Mouse (Mus musculus) forebrain, postnatal 0 days (tissue): Measurements from ENCODE around the gene Akt1. TPM values are rescaled to one million over a fixed set of nuclear protein-coding genes. Genes with fewer than 3 reads are reported as not detected.
A peak's percentile ranks its signal among the peaks of the same experiment; 100 is the strongest.

Source experiments
- ATAC-seq: fragments of 200-750 bp; cut with Nextera tagmentation; 2 replicates; pipeline ENCODE4 v1.8.0; 2017; ENCODE audit warnings: mild to moderate bottlenecking, moderate library complexity
- DNase-seq: peaks from one replicate; pipeline ENCODE4 v3.0.0-alpha.2; 2015
- H3K27ac ChIP-seq: fragments of 300-500 bp; sonication (generic); 2 replicates; pipeline ENCODE4 v1.5.1; 2014; ENCODE audit warnings: low read depth, mild to moderate bottlenecking, antibody characterized with exemption, low read length, moderate library complexity, mixed read lengths
- H3K27me3 ChIP-seq: fragments of 300-500 bp; sonication (generic); 2 replicates; pipeline ENCODE4 v1.6.1; 2014; ENCODE audit warnings: mild to moderate bottlenecking, low read length, mixed read lengths; ENCODE audit not compliant: insufficient read depth
- H3K36me3 ChIP-seq: fragments of 300-500 bp; sonication (generic); 2 replicates; pipeline ENCODE4 v1.6.1; 2014; ENCODE audit warnings: mild to moderate bottlenecking, moderate library complexity; ENCODE audit not compliant: insufficient read depth
- H3K4me1 ChIP-seq: fragments of 300-500 bp; sonication (generic); 2 replicates; pipeline ENCODE4 v1.6.1; 2014; ENCODE audit warnings: antibody characterized with exemption; ENCODE audit not compliant: insufficient read depth
- H3K4me2 ChIP-seq: fragments of 300-500 bp; sonication (generic); 2 replicates; pipeline ENCODE4 v1.6.1; 2014; ENCODE audit warnings: low read depth, mild to moderate bottlenecking, moderate library complexity
- H3K4me3 ChIP-seq: fragments of 300-500 bp; sonication (generic); 2 replicates; pipeline ENCODE4 v1.5.1; 2014; ENCODE audit warnings: low read depth, low read length, mixed read lengths
- H3K9ac ChIP-seq: fragments of 300-500 bp; sonication (generic); 2 replicates; pipeline ENCODE4 v1.6.1; 2014; ENCODE audit warnings: mild to moderate bottlenecking
- H3K9me3 ChIP-seq: fragments of 300-500 bp; sonication (generic); 2 replicates; pipeline ENCODE4 v1.6.1; 2016; ENCODE audit warnings: low read length
- CTCF ChIP-seq: sonication (generic); IDR thresholded peaks from 2 replicates; pipeline ENCODE4 v1.5.1; 2016; ENCODE audit warnings: antibody characterized with exemption, control low read depth, low read depth
- WGBS: fragments of 180-500 bp; shearing (Covaris S2); extraction: QIAGEN DNeasy Blood & Tissue Kit; methylation state at CpG from one replicate; pipeline ENCODE4 v1.1.7; 2014; 5-methylcytosine and 5-hydroxymethylcytosine counted together
- polyA plus RNA-seq: library from polyadenylated mRNA; unstranded; fragments of >200 nt; fragmentation: Nextera tagmentation; extraction: Ambion mirVana; gene quantifications from 2 replicates; pipeline ENCODE4 v1.2.1, GENCODE M21; 2015
- total RNA-seq: library from RNA; depleted of rRNA; stranded (reverse); fragments of >200 nt; gene quantifications from 2 replicates; pipeline ENCODE4 v1.2.3, GENCODE M21; 2014

Akt1 gene
- total and polyA plus RNA-seq, 2 experiments from 2014 or later = 117 to 213 TPM

DNA sequence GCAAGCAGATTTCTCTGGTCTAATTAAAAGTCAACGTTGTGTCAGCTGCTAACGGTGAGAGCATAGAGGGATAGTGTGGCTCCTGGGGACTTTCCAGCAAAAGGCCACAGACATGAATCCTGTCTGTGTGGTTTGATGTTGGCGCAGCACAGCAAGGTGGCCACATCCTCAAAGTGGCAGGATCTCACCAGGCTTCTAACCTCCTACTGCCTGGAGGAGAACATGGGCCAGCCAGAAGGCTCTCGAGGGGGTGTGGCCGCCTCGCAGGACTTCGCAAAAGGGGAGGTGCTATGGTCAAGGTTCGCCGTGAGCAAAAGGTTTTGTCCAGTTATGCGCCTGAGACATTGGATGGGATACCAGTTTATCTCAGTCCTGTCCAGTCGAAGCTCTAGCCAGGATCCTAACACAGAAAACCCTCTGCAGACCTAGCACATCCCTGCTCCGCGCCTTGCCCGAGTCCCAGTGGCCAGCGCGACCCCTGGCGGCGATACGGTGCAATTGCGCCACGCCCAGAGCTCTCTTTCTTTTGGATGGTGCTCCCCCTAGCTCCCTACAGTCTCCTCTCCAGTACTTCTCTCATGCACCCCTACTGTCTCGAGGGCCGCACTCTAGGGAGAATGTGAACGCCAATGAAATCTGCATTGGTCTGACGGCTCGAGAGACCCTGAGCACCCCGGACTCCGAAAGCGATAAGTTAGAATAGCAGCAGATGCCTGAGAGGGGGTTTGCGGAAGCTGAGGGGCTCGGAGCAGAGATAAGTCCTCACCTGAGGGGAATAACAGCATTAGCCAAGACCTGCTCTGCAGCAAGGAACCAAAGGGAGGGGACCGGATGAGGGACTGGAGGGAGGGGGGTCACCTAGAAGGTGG, 32.3 kb upstream of the Akt1 start:
- H3K9me3 ChIP-seq = no peaks in the 10 kb centered on the region
- no peak overlapping the region for H3K27ac ChIP-seq
- peak; percentile 99 for TF ChIP-seq CTCF
- 0 out of 2 replicates have a peak overlapping the region, but pooled peaks have one; percentile 9 for H3K4me3 ChIP-seq
- WGBS = 13% methylated on average over 32 of the region's 32 CpGs
- H3K36me3 ChIP-seq = no peaks in the 10 kb centered on the region
- H3K4me1 ChIP-seq = peaks cover 3% of the 10 kb centered on the region; the same call in 1 of the 2 replicates
- H3K4me2 ChIP-seq = peak overlapping the region; percentile 38
- peak; percentile 94 for ATAC-seq
- peak overlapping the region; percentile 35; the same call in 1 of the 2 replicates for H3K9ac ChIP-seq
- H3K27me3 ChIP-seq = no peaks in the 10 kb centered on the region
- peak; percentile 90 for DNase-seq

GRCm38 (mm10) chr12:112702374-112703320, 28.0 kb upstream of the Akt1 start:
- no peaks in the 10 kb centered on the region for H3K36me3 ChIP-seq
- no peaks in the 10 kb centered on the region for H3K27me3 ChIP-seq
- no peak overlapping the region for H3K9ac ChIP-seq
- H3K4me3 ChIP-seq = no peak overlapping the region
- 81% methylated on average over 6 of the region's 6 CpGs for WGBS
- H3K4me1 ChIP-seq = peaks cover 3% of the 10 kb centered on the region; the same call in 1 of the 2 replicates
- ATAC-seq (no peak), DNase-seq (no peak)
- no peak overlapping the region for H3K27ac ChIP-seq
- H3K9me3 ChIP-seq = no peaks in the 10 kb centered on the region
- no peak overlapping the region for H3K4me2 ChIP-seq
- no peak for TF ChIP-seq CTCF

DNA sequence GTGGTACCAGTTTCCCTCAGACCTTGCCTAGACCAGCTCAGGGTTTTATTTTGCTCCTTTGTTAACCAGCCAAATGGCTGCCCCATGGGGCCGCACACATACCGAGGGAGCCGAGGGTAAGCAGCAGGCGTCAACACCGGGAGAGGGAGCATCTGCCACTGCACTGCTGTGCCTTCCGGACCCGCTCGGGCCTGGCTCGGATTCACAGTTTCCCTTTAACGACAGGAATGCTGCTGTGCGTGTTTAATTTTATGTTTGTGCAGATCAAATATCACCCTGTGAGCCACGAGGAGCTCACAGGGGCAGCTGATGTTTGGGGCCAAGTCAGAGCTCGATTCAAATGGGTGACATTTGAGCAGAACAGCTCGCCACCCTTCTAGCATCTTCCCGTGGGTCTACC, 25.8 kb upstream of the Akt1 start:
- peak; percentile 58 for ATAC-seq
- no peaks in the 10 kb centered on the region for H3K27me3 ChIP-seq
- peak overlapping the region; percentile 3; the same call in 1 of the 2 replicates for H3K4me2 ChIP-seq
- no peak overlapping the region for H3K27ac ChIP-seq
- H3K4me3 ChIP-seq = no peak overlapping the region
- H3K9ac ChIP-seq = no peak overlapping the region
- H3K36me3 ChIP-seq = no peaks in the 10 kb centered on the region
- no peak for DNase-seq
- no peak for TF ChIP-seq CTCF
- H3K9me3 ChIP-seq = no peaks in the 10 kb centered on the region
- WGBS = 15% methylated on average over 15 of the region's 15 CpGs
- H3K4me1 ChIP-seq = no peaks in the 10 kb centered on the region

DNA sequence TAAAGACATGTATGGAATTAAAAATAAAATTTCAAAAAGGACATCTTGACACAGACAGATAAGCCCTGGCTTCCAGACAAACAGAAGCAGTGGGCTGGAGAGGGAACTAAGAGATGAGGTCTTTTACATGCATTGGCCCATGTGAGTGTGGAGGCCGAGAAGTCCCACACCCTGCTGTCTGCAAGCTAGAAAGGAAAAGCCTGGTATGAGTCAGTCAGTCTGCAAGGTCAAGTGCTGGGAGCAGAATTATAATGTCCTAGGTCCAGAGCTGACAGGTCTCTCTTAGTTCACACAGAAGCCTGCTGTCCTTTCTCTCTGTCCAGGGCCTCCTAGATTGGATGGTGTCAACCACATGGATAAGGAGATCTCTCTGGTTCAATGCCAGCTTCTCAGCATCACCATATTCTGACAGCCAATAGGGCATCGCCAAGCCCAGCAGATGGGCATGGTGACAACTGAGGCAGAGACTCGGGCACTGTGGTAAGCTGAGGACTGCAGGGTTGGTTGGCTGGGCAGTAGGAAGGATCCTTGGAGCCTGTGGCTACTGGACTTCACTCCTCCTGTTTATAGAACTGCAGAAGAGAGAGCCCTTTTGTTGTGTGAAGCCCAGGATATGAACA, 22.2 kb upstream of the Akt1 start:
- Histone ChIP-seq H3K27ac (no peak overlapping the region), H3K4me2 (no peak overlapping the region), H3K9me3 (no peaks in the 10 kb centered on the region), H3K9ac (no peak overlapping the region), H3K4me1 (peaks cover 10% of the 10 kb centered on the region), H3K36me3 (no peaks in the 10 kb centered on the region), H3K27me3 (no peaks in the 10 kb centered on the region), H3K4me3 (no peak overlapping the region)
- no peak for ATAC-seq
- DNase-seq = no peak
- no peak for TF ChIP-seq CTCF
- WGBS = 82% methylated on average over 3 of the region's 3 CpGs

GRCm38 (mm10) chr12:112694127-112694475, 19.4 kb upstream of the Akt1 start:
- 78% methylated on average over 10 of the region's 10 CpGs for WGBS
- no peak for ATAC-seq

DNA sequence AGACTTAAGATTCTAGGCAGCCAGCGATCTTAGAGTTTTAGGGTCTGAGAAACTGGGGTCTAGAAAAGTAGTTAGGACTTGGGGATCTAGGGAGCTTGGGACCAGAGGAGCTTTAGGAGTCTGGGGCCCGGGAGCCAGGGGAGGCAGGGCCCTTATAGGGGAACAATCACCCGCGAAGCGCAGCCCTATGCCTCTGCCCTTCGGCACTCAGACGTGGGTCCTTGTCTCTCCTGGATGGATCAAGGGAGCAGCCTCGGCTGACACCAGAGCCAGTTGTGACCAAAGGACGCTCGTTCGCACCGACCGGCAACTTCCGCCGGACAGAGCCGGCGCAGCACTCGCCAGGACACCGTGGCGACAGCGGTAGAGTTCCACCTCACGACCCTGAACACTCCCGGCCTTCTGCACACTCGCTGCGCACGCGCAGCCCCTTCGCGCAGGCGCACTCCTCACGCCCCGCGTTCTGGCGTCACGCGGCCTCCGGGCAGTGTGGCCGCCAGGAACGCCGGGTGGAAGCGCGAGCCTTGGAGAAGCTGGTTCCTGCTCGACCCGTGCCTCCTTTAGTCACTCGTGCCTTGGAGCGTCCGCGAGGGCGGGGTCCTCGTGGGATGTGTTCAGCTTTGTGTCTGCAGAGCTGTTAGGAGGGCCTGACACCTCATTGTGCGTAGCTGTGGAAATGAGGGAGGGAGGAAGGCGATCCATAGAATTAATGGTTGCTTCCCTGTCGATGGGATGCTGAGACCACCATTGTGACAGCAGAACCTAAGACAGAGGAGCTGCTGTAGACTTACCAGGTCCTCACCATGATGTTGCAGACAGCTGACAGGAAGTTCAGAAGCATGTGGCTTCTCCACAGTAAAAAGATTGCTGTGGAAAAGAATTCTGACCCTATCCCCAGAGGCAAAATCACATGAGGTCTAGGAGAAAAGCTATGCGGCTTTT, 18.8 kb upstream of the Akt1 start:
- Histone ChIP-seq H3K27ac (peak overlapping the region; percentile 89), H3K4me1 (peaks cover 10% of the 10 kb centered on the region), H3K4me2 (peak overlapping the region; percentile 65), H3K9me3 (no peaks in the 10 kb centered on the region), H3K9ac (peak overlapping the region; percentile 72), H3K36me3 (no peaks in the 10 kb centered on the region), H3K4me3 (peak overlapping the region; percentile 53), H3K27me3 (no peaks in the 10 kb centered on the region)
- DNase-seq (peak; percentile 98), ATAC-seq (peak; percentile 96)
- TF ChIP-seq CTCF = no peak
- 3% methylated on average over 54 of the region's 54 CpGs for WGBS

More at GRCm38 (mm10) chr12:112694127-112694475, 19.4 kb upstream of the Akt1 start:
- peak overlapping the region; percentile 89 for H3K27ac ChIP-seq
- no peaks in the 10 kb centered on the region for H3K36me3 ChIP-seq
- peak overlapping the region; percentile 72 for H3K9ac ChIP-seq
- H3K4me1 ChIP-seq = peaks cover 10% of the 10 kb centered on the region
- H3K4me3 ChIP-seq = peak overlapping the region; percentile 53
- H3K9me3 ChIP-seq = no peaks in the 10 kb centered on the region
- no peak for TF ChIP-seq CTCF
- no peaks in the 10 kb centered on the region for H3K27me3 ChIP-seq
- no peak for DNase-seq
- H3K4me2 ChIP-seq = peak overlapping the region; percentile 65
